Mouse (Mus musculus): ENCODE results near the gene Trim8. TPM values are rescaled to one million over a fixed set of nuclear protein-coding genes. Genes with fewer than 3 reads are reported as not detected.

Trim8 gene
- polyA plus RNA-seq, 1 experiment from 2014 or later = 41.8 TPM

DNA sequence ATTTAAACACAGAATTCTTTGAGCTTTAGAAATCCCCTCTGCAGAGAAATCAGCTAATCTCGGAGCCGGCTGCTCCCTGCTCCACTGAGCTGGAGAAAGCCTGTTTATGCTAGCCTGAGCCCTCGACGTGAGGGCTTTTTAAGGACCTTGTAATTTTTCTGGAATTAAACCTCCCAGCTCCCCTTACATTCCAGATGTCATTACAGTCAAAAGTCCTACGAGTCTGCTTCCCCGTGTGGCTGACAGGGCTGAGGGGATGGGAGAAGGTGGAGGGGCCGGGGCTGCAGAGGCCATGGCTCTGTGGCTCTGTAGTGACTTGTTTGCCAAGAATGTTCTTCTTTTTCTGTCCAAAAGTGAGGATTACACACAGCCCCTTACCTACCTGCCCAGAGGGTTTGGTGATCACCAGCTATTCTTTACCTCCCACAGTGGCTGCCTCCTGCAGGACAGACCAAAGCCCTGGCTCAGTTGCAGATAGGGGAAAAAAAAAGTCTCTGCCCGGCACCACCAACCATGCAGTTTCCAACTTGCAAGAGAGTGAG, 29.0 kb downstream of the Trim8 start:
- WGBS = 6% methylated on average over 8 of the region's 8 CpGs

DNA sequence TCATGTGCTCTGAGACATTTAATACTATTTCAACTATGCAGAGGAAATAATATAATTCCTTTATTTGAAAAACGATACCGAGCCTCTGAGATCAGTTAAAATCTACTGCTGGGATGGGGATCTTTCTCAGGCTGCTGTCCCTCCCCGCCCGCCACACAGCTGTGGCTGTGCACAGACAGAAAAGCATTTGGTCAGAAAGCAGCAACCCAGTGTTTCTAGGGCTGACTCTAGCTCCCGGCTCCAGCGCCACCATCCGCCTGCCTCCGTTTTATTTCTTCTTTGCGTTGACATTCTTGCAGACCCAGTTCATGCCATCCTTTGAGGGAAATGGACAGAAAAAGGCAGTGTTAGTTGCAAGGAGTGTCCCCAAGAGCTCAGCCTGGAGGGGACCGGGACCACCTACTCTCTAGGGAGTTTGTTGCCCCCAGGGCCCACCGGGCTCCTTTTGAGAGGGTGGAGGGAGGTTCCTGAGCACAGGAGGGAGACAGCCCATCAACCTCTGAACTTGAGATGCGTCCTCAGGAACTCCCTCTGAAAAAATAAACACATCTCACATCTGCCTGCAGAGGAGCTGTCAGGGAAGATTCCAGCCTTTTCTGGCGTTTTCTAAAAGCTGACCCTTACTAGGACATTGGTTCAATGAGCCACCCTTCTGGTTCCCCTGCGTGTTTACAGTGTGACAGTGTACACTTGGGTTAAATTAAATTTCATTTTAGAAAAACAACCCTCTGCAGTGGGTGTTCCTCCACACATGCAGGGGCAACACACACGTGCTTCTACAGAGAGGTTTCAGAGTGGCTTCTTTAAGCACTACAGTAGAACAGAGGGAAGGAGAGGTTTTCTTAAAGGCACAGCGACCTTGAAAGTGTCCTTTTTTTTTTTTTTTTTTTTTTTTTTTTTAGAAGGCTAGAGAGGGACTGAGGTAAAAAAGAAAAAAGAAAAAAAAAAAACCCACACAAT, 29.8 kb downstream of the Trim8 start:
- no peaks in the 10 kb centered on the region for H3K9me3 ChIP-seq (replicated peaks)
- no peaks in the 10 kb centered on the region for H3K27me3 ChIP-seq
- WGBS = 4% methylated on average over 16 of the region's 16 CpGs
- H3K9ac ChIP-seq = peak overlapping the region; percentile 44
- H3K4me1 ChIP-seq = peaks cover 82% of the 10 kb centered on the region
- H3K36me3 ChIP-seq = no peaks in the 10 kb centered on the region
- H3K4me3 ChIP-seq = no peak overlapping the region
- peak overlapping the region; percentile 56 for H3K4me2 ChIP-seq (replicated peaks)
- H3K27ac ChIP-seq = peak overlapping the region; percentile 93
- no peak for ATAC-seq (ENCODE audit: low FRiP score)

More for the DNA sequence above, 29.0 kb downstream of the Trim8 start:
- peak overlapping the region; percentile 38 for H3K9ac ChIP-seq
- no peaks in the 10 kb centered on the region for H3K9me3 ChIP-seq (replicated peaks)
- H3K4me3 ChIP-seq = no peak overlapping the region
- no peaks in the 10 kb centered on the region for H3K36me3 ChIP-seq
- no peak for ATAC-seq (ENCODE audit: low FRiP score)
- H3K27ac ChIP-seq = peak overlapping the region; percentile 93
- peak overlapping the region; percentile 56 for H3K4me2 ChIP-seq (replicated peaks)
- H3K27me3 ChIP-seq = no peaks in the 10 kb centered on the region
- H3K4me1 ChIP-seq = peaks cover 90% of the 10 kb centered on the region

DNA sequence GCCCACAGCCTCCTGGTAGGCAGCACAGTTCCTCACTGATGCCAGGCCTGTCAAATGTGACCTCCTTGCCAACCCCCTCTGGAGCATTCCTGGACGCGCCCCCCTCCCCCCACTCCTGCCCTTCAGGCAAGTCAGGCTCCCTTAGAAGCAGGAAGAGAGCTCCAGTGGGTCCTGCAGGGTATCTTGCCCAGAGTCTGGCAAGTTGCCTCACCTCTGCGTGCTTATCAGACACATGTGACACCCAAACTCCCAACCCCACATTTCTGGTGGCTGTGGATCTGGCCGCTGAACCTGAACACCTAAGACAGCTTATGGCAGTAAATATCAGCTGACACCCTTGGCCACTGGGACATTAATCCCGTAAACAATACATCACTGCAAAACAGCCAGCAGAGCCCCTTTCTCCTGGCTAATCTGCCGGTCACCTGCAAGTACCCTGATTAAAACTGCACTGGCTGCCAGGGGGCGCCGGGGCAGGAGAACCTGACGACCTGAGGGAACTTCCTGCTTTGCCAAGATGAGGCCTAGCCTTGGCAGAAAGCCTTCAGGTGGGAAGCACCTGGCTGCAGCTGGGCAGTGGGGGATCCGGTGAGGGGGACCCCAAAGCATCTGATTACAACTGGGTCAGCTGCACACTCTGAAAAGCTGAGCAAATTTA, 30.7 kb downstream of the Trim8 start:
- Histone ChIP-seq H3K9ac (peak overlapping the region; percentile 32; the same call in 1 of the 2 replicates), H3K27me3 (no peaks in the 10 kb centered on the region), H3K4me1 (peaks cover 76% of the 10 kb centered on the region), H3K27ac (peak overlapping the region; percentile 66), H3K9me3 (replicated peaks) (no peaks in the 10 kb centered on the region), H3K4me3 (no peak overlapping the region), H3K36me3 (no peaks in the 10 kb centered on the region), H3K4me2 (replicated peaks) (0 out of 2 replicates have a peak overlapping the region, but pooled peaks have one; percentile 13)
- WGBS = 12% methylated on average over 10 of the region's 10 CpGs
- ATAC-seq (ENCODE audit: low FRiP score) = no peak

- 0 out of 2 replicates have a peak overlapping the region, but pooled peaks have one; percentile 32 for H3K9ac ChIP-seq
- H3K27me3 ChIP-seq = no peaks in the 10 kb centered on the region
- H3K4me3 ChIP-seq = no peak overlapping the region
- H3K4me1 ChIP-seq = peaks cover 66% of the 10 kb centered on the region
- H3K4me2 ChIP-seq (replicated peaks) = no peak overlapping the region
- H3K9me3 ChIP-seq (replicated peaks) = no peaks in the 10 kb centered on the region
- no peaks in the 10 kb centered on the region for H3K36me3 ChIP-seq
- 31% methylated on average over 4 of the region's 4 CpGs for WGBS
- ATAC-seq (ENCODE audit: low FRiP score) = no peak
- peak overlapping the region; percentile 66; the same call in 1 of the 2 replicates for H3K27ac ChIP-seq
These were observed 31.6 kb downstream of the Trim8 start for GRCm38 (mm10) chr19:46533066-46533465.

- Histone ChIP-seq H3K27ac (peak overlapping the region; percentile 66; the same call in 1 of the 2 replicates), H3K9me3 (replicated peaks) (no peaks in the 10 kb centered on the region), H3K36me3 (no peaks in the 10 kb centered on the region), H3K27me3 (no peaks in the 10 kb centered on the region), H3K4me2 (replicated peaks) (no peak overlapping the region), H3K4me3 (no peak overlapping the region), H3K9ac (no peak overlapping the region), H3K4me1 (peaks cover 62% of the 10 kb centered on the region)
- 50% methylated on average over 5 of the region's 5 CpGs for WGBS
- ATAC-seq (ENCODE audit: low FRiP score) = no peak
These were observed 32.0 kb downstream of the Trim8 start for GRCm38 (mm10) chr19:46533525-46533924.

DNA sequence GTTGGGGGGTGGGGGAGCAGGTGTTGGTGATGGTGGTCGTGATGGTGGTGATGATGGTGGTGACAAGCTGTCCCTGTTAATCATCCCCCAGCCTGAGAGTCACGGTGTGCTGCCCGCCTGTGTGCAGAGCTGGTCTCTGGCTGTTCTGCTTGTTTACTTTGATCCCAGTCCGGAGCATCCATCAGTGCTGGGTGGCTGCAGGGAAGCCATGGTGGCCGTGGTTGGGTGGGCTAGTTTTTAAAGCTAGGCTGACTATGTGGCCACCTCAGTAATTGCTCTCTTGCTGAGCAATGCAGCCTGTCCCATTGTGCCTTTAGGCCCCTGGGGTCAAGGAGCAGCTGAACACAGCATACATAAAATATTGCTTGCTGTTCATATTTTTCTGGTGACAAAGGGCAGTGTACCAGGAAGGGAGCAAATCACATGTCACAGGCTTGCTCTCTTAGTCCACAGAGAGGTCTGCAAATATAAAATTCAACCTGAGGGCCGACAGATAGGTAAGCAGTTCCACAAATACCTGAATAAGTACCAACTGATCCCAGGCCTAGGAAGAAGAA, 33.1 kb downstream of the Trim8 start:
- peaks cover 51% of the 10 kb centered on the region for H3K4me1 ChIP-seq
- H3K27me3 ChIP-seq = no peaks in the 10 kb centered on the region
- ATAC-seq (ENCODE audit: low FRiP score) = no peak
- 0 out of 2 replicates have a peak, but pooled peaks cover 4% of the 10 kb centered on the region for H3K36me3 ChIP-seq
- WGBS = 37% methylated on average over 6 of the region's 6 CpGs
- H3K4me2 ChIP-seq (replicated peaks) = no peak overlapping the region
- H3K27ac ChIP-seq = 0 out of 2 replicates have a peak overlapping the region, but pooled peaks have one; percentile 1
- no peak overlapping the region for H3K4me3 ChIP-seq
- H3K9ac ChIP-seq = no peak overlapping the region
- no peaks in the 10 kb centered on the region for H3K9me3 ChIP-seq (replicated peaks)

DNA sequence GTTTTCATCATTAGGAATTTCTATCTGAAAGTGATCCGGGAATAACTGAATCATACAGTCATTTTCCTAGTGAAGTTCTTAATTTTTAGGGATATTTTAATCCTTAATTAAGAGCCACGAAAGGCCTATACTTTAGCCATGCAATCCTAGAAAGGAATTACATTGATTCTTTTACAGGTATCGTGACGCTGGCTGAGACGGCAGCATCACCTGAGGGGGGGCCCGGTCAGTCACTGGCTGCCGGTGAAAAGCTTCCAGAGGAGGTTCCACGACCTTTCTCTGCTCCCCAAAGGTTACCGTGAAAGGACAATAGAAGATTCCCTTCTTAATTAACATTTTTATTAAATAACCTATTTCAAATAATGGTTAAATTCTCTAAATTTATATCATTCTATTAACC, 35.9 kb downstream of the Trim8 start:
- no peak overlapping the region for H3K9ac ChIP-seq
- peaks cover 26% of the 10 kb centered on the region for H3K36me3 ChIP-seq
- H3K4me1 ChIP-seq = peaks cover 24% of the 10 kb centered on the region
- H3K27me3 ChIP-seq = no peaks in the 10 kb centered on the region
- H3K4me3 ChIP-seq = no peak overlapping the region
- ATAC-seq (ENCODE audit: low FRiP score) = no peak
- H3K27ac ChIP-seq = no peak overlapping the region
- H3K9me3 ChIP-seq (replicated peaks) = no peaks in the 10 kb centered on the region
- 91% methylated on average over 9 of the region's 9 CpGs for WGBS
- no peak overlapping the region for H3K4me2 ChIP-seq (replicated peaks)

DNA sequence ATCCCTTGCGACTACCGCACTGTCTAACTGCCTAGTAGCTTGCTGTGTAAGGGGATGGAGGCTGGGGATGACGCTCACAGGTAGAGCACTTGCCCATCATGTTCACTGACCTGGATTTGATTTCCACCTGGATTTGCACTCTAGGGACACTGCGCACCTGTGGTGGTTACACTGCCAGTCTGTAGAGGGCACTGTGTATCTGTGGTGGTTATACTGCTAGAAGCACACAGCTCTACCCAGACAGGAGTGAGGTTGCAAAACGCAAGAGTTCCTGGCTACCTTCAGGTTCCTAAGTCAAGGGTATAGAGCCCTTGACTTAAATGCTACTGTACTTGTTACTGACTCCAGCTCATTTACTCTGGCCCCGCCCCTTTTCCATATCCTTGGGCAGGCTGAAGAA, 36.7 kb downstream of the Trim8 start:
- Histone ChIP-seq H3K9ac (no peak overlapping the region), H3K27me3 (no peaks in the 10 kb centered on the region), H3K9me3 (replicated peaks) (no peaks in the 10 kb centered on the region), H3K4me1 (peaks cover 16% of the 10 kb centered on the region), H3K27ac (no peak overlapping the region), H3K4me3 (no peak overlapping the region), H3K36me3 (peaks cover 35% of the 10 kb centered on the region), H3K4me2 (replicated peaks) (no peak overlapping the region)
- whole genome bisulfite sequencing = 88% methylated on average over 6 of the region's 6 CpGs
- ATAC-seq (ENCODE audit: low FRiP score) = no peak

DNA sequence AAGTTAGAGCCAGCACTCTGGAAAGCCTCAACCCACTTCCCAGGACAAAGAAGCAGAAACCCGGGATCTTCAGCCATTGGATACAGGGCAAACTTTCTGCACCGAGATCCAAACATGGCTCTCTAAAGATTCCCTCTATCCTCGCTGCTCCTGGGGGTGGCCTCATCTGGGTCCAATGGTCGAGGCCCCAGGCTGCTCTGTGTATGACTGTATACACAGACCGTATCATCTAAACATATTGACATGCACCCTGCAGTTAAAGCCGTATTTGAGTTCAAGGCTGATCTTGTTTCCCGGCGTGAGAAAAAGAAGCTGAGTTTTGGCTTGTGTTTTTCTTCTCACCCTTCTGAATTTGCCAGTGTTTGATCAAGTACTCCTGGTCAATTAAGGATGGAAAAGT, 41.2 kb downstream of the Trim8 start:
- Histone ChIP-seq H3K4me1 (peaks cover 2% of the 10 kb centered on the region; the same call in 1 of the 2 replicates), H3K27me3 (no peaks in the 10 kb centered on the region), H3K4me2 (replicated peaks) (no peak overlapping the region), H3K9me3 (replicated peaks) (no peaks in the 10 kb centered on the region), H3K27ac (no peak overlapping the region), H3K36me3 (peaks cover 46% of the 10 kb centered on the region), H3K9ac (no peak overlapping the region), H3K4me3 (no peak overlapping the region)
- 86% methylated on average over 8 of the region's 8 CpGs for WGBS
- ATAC-seq (ENCODE audit: low FRiP score) = no peak

DNA sequence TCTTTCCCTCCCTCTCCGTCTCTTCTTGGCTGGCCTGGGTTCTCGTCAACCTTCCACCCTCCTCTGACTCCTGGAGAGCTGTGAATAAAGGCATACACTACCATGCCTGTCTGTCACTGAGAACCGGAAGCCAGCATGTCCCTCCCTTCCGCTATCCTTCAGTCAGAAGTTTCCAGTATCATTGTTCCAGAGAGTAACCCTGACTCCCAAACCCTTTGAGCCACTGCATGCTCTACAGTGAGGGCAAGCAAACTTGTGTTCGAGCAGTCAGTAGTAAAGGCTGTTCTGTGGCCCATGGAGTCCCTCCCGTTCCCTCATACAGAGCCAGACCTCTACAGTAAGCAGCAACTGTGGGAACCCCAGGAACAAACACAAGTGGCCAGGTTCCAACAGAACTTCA, 46.1 kb downstream of the Trim8 start:
- no peak overlapping the region for H3K9ac ChIP-seq
- no peaks in the 10 kb centered on the region for H3K9me3 ChIP-seq (replicated peaks)
- peaks cover 2% of the 10 kb centered on the region; the same call in 1 of the 2 replicates for H3K4me1 ChIP-seq
- peaks cover 54% of the 10 kb centered on the region for H3K36me3 ChIP-seq
- H3K27me3 ChIP-seq = no peaks in the 10 kb centered on the region
- WGBS = 71% methylated on average over 6 of the region's 6 CpGs
- ATAC-seq (ENCODE audit: low FRiP score) = no peak
- H3K4me3 ChIP-seq = no peak overlapping the region
- peak overlapping the region; percentile 66; the same call in 1 of the 2 replicates for H3K27ac ChIP-seq
- H3K4me2 ChIP-seq (replicated peaks) = no peak overlapping the region

DNA sequence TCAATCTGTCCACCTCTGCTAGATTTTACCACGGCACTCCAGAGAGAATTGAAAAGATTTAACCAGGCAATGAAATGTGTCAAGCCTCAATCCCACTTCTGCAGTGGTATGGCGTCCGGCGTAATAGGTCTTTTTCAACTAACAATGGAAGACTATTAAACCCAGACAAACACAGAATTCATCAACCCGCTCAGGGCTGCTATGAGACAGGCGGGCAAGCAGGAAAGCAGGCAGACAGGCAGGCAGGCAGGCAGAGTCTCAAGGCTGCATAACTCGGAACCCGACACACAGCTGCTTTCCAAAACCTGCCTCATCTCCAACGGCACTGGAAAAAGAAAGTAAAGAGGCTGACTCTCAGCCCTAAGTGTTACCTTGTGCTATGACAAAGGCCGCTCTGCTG, 46.6 kb downstream of the Trim8 start:
- Histone ChIP-seq H3K4me3 (no peak overlapping the region), H3K36me3 (peaks cover 48% of the 10 kb centered on the region), H3K9ac (no peak overlapping the region), H3K27me3 (no peaks in the 10 kb centered on the region), H3K4me2 (replicated peaks) (no peak overlapping the region), H3K27ac (peak overlapping the region; percentile 66), H3K9me3 (replicated peaks) (no peaks in the 10 kb centered on the region), H3K4me1 (peaks cover 2% of the 10 kb centered on the region; the same call in 1 of the 2 replicates)
- ATAC-seq (ENCODE audit: low FRiP score) = no peak
- WGBS = 55% methylated on average over 10 of the region's 10 CpGs

DNA sequence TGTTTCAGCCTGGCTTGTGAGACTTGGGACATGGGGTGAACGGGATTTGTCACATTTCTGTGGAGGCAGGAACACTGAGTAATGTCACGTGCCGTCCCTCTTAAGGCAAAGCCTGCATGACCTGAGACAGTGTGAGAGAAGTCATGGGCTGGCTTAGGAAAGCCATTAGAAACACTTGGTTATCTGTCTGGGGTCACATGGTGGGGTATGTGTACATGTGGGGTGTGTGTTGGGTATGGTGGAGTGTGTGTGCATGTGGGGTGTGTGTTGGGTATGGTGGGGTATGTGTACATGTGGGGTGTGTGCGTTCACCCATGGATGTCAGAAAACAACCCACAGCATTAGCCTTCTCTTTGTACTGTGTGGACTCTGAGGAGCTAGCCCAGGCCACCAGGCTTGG, 48.9 kb downstream of the Trim8 start:
- peaks cover 5% of the 10 kb centered on the region for H3K4me1 ChIP-seq
- no peak overlapping the region for H3K9ac ChIP-seq
- ATAC-seq (ENCODE audit: low FRiP score) = no peak
- peaks cover 58% of the 10 kb centered on the region for H3K36me3 ChIP-seq
- H3K27me3 ChIP-seq = no peaks in the 10 kb centered on the region
- 88% methylated on average over 4 of the region's 4 CpGs for WGBS
- H3K4me2 ChIP-seq (replicated peaks) = no peak overlapping the region
- no peak overlapping the region for H3K4me3 ChIP-seq
- no peaks in the 10 kb centered on the region for H3K9me3 ChIP-seq (replicated peaks)
- no peak overlapping the region for H3K27ac ChIP-seq

Measured in hindbrain, embryonic 12.5 days (tissue).